Mouse (Mus musculus) retina, embryonic 14.5 days (tissue): ENCODE results near the gene Ms4a18.
"Not testable (repeated sequence)": the region's sequence is repeated elsewhere in the genome, so short reads cannot be mapped to it uniquely, and the experiment has no call there.

Source experiments
- DNase-seq: peaks from one replicate; pipeline ENCODE4 v3.0.0-alpha.2; 2015; ENCODE audit warnings: low spot score

The Ms4a18 gene

DNA sequence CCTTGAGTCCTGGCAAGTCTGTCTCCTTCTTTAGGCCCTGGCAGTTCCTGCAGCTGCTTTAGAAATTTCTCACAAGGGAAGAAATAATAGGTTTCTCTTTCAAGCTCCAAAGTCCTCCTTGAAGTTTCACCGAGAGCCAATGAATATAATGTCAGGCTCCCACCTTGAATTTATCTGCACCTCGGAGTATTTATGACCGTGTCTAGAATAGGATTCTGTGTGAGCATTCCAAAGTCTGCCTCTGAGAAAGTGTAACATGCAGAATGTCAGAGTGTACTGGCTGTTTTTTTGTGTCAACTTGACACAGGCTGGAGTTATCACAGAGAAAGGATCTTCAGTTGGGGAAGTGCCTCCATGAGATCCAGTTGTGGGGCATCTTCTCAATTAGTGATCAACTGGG lies at the start of gene Ms4a18:
Gene Ms4a18 (minus strand): TSS at position 141 of the 400 bp plus-strand sequence.
- no peak for DNase-seq

DNA sequence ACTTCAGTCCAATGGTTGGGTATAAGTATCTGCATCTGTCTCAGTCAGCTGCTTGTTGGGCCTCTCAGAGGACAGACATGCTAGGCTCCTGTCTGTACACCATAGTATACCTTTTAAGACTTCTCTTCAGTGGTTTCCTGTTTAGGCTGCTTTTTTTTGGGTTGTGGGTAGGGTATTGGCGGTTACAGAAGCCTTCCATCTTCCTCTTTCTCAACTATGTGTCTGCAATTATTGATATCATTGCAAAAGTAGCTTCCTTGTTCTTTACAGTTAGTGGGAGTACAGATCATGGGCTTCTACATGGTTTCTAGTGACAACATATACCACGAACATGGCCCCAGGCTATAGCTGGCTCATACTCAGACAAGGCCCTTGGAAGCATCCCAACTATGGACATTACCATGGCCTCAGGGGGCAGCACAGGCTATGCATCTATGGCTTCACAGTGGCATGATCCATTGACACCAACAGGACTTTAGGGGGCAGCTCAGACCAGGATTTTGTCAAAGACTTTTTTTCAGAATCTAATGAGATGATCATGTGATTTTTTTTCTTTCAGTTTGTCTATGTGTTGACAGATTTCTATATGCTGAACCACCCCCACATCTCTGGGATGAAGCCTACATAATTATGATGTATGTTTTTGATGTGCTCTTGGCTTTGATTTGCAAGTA lies 47.5 kb upstream of the Ms4a18 start:
- no peak for DNase-seq

DNA sequence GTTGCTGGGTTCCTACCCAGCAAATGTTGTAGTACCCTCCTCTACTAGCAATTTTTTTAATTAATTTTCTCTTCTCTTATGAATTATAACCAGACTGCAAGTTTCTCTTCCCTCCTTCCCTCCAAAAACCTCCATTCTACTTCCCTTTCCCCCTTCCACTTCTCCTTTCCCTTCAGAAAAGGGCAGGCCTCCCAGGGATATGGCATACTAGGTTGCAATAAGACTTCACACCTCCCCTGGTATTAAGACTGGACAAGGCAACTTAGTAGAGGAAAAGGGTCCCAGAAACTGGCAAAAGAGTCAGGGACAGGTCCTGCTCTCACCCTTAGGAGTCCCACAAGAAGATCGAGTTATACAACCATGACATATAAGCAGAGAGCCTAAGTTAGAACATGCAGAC lies 43.1 kb upstream of the Ms4a18 start:
- DNase-seq, result no peak

DNA sequence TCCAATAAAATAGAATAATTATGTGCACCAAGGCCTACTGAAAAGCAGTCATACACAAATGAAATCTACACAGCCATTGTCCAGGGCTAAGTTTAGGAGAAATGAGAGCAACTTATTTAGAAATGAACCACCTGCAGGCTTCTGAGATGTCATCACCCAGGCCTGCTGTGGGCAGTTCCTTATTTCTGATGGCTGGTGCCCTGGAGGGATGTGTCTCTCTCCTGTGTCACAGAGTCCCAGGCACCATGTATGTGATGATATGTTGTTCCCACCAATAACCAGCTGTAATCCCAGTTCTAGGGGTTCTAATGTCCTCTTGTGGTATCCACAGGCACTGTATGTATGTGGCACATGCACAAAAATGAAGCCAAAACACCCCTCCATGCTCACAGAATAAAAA lies 42.1 kb upstream of the Ms4a18 start:
- DNase-seq, result no peak

DNA sequence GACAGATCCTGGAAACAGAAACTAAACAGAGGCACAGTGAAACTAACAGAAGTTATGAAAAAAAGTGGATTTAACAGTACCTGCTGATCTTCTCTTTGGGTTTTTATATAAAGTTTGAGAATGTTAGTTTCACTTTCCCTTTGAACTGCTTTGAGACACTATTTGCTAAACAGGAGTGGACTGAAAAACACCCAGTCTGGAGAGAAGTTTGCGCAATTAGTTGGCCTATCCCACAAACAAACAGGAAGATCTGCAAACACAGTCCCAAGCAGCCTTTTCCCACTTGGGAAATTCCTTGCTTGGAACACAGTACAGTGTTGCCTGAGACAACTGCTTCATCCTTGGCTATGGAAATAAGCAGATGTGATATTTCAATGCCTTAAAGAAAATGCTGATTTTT lies 37.9 kb upstream of the Ms4a18 start:
- DNase-seq, result not testable (repeated sequence)

DNA sequence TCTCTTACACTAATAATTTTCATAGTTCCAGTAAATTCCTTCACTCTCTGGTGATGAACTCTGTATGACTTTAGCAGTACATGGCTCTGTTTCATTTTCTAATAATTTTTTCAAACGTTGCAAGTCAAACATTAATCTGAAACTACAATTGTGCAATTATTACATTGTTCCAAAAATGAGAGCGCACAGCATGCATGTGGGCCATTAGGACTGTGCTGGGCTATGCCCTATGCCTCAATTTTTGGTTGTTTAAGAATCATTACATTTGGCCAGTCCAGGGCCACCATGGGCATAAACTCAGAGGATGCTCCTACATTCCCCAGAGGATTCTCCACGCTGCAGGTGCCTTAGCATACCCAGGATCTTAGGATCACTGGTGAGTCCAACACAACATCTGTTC lies 35.4 kb upstream of the Ms4a18 start:
- no peak for DNase-seq

DNA sequence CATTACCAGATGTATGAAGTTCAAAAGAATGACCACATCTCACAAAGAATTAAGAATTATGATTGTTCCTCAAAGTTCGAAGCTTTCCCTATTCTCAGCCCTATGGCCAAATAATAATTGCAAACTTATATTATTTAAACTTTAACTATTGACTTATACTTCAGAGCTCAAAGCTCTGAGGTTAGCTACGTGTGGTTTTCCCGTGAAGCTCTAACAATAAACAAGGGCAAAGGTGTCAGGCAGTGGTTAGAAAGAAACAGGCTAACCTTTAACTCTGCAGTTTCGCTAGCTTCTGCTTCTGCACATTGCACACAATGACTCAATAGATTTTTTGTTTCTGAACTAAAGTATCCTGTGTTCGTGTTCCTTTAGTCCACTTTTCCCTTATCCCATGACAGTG lies 35.0 kb upstream of the Ms4a18 start:
- DNase-seq, result no peak

DNA sequence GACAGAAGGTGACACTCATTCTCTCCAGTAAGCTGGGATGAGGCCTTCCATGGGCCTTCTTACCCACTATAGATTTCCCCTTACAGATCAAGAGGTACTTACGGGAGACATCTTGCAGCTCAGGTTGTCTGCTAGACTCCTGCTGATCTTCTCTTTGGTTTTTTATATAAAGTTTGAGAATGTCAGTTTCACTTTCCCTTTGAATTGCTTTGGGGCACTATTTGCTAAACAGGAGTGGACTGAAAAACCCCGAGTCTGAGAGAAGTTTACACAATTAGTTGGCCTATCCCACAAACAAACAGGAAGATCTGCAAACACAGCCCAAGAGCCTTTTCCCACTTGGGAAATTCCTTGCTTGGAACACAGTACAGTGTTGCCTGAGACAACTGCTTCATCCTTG lies 32.5 kb upstream of the Ms4a18 start:
- DNase-seq, result no peak

DNA sequence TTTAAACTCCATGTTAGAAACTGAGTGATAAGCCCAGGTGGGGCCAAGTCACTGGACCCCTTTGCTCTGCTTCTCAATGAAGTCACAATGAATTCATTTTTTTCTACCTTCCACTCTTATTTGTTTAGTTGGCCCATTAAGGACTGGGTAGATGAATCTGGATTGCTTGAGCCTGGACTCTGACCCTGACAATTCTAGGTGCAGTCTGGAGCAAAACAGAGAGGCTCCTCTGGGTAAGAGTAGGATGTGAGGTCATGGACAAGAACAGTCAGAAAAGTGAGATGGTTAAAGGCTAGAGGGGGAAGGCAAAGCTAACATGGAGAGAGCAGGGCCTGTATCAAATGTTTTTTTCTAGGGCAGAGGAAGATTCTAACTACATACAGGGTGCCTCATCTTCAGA lies 31.6 kb upstream of the Ms4a18 start:
- no peak for DNase-seq

DNA sequence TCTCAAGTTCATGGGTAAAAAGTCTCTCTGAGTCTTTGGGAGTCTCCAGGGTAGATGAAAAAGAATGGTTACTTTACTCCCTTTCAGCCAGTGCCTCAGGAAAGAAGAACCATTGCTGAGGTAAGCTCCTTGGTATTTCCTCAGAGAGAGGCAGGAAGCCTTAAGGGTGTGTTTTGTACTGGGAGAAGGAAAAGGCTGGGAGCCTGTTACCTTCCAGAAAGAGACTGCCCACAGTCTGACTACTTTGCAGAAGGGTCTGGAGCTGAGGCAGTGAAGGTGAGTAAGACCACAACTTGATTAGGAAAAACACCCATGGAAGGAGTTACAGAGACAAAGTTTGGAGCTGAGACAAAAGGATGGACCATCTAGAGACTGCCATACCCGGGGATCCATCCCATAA lies 30.7 kb upstream of the Ms4a18 start:
- no peak for DNase-seq

DNA sequence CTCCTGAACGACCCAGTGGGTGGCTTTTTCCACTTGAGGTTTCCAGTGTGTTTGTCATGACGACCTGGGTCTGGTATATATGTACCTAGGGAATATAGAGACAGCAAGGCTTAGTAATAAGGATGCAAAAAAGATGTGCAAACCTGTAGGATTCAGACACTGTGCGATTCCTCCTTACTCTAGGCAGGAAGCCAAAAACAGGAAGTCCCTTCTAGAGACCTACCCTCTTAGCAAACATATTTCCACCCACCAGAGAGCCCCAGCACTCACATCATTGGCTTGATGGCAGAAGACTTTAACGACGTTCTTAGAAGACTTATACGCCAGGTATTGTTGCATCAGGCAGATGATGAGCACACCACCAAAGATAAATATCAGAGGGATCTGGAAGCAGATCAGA lies 30.2 kb upstream of the Ms4a18 start:
- no peak for DNase-seq

DNA sequence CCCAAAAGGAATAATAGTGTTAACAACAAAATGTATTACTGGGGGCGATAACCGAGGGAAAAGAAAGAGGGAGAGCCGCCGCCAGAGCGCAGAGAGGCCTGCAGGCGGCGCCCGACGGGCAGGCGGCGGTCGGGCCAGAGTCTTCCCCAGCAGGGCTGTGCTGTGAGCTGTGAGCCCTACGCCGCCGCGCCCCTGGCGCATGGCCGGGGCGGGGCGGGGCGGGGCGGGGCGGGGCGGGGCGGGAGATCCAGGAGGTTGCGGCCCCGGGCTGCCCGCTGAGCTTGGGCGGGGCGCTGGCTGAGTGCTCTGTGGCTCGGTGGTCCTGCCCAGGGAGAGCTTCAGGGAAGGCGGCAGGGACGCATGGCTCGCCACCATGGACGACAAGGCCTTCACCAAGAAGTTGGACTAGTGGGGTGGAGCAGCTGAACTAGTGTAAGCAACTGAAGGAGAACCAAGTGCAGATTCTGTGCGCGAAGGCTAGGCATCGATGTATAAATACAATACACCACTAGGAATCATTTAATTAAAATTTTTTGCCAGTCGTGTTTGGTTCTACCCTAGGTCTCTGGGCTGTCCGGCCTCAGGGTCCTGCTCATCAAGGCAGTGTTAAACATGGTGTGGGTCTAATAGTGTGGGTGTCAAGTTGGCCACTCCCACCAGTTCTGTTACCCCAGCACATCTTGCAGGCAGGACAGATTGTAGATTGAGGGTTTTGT lies 27.3 kb upstream of the Ms4a18 start:
- DNase-seq, result peak; percentile 83

DNA sequence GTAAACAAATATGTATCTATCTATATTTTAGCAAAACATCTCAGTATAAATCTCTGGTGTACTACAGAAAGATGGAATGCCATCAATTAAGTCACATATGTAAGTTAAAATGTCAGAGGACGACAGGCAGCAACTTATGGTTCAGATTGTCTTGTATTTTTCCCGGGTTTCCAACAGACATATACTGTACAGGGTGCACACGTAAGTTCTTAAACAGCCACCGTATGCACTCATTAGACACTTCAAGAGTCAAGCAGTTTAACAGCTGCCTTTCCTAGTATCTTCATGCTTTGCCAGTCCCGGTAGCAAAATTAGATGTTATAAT lies 26.8 kb upstream of the Ms4a18 start:
- DNase-seq, result no peak

DNA sequence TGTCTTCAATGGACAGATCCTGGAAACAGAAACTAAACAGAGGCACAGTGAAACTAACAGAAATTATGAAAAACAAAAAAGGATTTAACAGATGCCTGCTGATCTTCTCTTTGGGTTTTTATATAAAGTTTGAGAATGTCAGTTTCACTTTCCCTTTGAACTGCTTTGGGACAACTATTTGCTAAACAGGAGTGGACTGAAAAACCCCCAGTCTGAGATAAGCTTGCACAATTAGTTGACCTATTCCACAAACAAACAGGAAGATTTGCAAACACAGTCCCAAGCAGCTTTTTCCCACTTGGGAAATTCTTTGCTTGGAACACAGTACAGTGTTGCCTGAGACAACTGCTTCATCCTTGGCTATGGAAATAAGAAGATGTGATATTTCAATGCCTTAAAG lies 19.7 kb upstream of the Ms4a18 start:
- no peak for DNase-seq

DNA sequence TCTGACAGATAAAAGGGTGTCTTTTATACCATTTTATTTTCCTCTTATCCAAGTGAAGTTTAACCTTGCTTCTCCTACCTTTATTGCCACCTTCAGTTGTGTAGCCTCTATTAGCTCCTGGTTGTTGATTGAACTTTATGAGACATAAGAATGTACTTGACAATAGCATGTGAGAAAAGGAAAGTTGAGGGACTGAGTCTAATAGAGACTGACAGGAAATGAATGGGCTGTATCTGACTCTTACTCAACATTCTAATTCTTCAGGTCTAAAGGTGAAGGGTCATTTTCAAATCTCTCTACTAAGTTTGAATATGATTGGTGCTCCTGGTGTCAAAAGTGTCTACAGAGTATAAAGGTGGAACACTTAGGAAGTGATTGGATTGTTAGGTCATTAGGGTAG lies 4.6 kb upstream of the Ms4a18 start:
- no peak for DNase-seq

DNA sequence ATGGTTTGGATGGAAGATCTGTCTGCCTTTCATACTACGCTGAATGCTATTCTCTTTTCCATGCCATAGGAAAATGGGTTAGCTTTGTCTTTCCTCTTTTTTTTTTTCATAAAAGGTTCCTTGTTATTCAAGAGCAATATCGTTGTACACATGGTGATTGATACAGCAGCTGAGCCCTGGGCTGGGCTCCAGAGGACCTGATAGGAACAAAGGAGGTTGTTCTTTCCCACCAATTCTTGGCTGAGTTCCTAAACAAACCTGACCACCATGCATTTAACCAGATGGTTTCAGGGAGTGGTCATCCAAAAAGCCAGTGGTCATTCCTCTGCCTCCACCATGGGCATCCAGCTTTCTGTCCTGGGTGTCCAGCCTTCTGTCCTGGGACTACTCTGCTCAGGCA lies 580 bp downstream of the Ms4a18 start:
- DNase-seq, result no peak

DNA sequence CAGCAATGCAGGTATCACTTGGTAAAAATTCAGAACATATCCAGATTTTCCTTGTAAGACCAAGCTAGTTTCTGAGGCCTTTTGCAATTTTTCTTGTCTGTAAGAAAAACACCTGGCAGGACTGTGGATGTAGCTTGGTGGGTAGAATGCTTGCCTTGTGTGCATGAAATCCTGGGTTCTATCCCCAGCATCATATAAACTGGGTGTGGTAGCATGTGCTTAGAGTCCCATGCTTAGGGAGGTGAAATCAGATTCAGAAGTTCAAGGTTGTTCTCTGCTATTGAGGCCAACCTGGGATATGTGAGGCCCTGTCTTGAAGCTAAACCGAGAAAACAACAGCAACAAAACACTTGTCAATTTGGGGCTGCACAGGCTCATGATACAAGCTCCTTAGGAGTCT lies 1.8 kb downstream of the Ms4a18 start:
- no peak for DNase-seq

DNA sequence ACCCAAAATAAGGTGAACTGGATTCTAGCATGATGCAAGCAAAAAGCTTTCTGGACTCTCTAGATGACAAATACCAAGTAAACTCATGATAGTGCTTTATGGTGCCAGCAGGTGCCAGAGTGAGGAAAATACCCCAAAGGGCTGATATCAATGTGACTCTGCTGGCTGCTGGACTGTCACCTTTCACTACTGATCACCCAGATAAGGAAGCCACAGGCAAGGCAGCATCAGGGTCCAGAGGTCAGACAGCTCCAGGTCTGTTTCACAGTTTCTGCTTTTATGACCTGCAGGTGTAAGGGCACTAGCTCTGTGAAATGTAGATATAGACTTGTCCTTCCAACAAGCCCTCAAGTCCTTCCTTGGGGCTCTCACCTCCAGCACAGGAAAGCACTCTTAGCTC lies 2.4 kb downstream of the Ms4a18 start:
- no peak for DNase-seq

DNA sequence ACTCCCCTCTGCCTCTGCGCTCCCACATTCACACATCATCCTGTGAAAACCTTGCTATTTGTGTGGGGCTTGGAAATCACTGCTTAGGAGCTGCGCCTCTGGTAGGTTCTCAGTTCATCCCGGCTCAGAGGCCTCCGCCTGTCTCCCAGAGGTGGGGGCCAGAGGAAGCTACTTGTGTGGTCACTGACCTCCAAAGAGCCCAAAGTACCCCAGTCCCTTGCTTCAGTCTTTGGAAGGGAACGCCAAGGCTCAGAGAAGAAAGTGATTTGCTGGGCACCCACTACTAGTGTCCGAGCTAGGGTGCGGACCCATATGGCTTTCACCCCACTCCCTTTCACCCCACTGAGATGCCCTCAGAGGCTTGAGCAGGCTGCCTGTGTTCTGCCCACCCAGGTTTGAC lies 24.7 kb downstream of the Ms4a18 start, which contains the start of gene Ms4a15:
Gene Ms4a15 (minus strand): TSS at position 101 of the 400 bp plus-strand sequence.
- DNase-seq, result no peak

DNA sequence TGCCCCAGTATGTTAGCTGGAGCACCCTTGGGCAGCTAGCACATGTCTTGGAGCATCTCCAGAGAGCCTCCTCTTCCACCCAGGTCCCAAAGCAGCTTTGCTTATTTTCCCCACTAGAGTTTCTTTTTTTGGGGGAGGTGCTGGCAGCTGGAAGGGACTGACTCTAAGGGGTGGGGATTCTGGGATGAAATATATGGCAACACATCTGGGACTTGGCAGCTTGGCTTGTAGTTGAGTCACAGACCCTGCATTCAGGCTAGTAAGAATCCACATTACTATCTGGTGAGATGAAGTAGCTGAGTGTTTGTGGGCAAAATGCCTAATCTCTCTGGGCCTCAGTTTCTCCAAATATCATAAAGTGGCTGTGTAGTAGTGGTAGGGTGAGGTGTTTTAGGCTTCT lies 25.9 kb downstream of the Ms4a18 start:
- no peak for DNase-seq

DNA sequence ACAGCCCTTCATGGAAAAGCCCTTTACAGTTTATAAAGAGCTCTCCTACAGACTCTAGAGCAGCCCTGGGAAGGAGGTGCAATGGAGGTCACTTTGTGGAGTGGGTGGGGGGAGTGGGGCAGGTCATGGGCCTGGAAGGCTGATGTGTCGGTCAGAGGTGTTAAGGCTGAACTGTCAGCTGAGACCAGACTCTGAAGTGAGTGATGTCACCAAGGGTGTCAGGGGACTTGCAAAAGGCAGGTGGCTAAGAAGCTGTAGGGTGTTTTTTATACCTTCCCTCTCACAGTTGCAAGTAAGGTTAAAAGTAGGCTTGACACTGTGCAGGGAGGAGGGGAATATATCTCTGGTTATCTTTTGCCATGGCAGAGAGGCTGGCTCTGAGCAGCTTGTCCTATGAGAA lies 27.1 kb downstream of the Ms4a18 start:
- DNase-seq, result no peak

DNA sequence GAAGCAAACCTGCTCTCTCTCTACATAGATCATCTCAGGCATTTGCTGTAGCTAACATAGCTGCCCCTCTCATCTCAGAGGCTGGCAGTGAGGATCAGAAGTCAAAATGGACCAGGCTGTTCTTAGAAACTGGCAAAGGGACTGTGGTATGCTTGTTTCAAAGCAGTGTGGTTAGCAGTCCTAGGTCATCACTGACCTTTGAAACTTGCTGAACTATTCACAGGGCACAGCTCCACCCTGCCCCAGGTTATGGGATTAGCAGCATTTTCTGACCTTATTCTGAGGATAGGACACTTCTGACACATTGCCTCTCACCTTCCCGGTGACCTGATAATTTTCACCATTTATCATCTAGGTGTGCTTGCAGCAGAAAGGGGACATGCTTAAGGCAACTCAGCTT lies 29.3 kb downstream of the Ms4a18 start:
- no peak for DNase-seq

DNA sequence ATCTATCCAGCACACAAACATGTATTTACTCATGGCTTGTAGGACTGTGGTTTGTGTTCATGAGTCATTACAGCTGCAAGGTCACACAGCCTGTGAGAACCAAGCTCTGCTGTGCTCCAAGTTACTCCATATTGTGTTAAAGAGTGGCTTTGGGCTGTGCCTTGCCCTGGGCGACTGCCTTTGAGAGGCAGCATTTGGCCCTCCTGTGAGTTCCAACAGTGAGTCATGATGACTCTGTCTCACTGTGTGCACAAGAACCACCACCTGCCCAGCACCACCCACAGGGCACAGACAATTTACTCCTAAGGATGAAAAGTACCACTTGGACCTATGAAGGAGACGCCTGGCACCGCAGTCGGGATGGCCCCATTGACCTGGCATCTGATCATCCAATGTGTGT lies 31.9 kb downstream of the Ms4a18 start:
- DNase-seq, result no peak

DNA sequence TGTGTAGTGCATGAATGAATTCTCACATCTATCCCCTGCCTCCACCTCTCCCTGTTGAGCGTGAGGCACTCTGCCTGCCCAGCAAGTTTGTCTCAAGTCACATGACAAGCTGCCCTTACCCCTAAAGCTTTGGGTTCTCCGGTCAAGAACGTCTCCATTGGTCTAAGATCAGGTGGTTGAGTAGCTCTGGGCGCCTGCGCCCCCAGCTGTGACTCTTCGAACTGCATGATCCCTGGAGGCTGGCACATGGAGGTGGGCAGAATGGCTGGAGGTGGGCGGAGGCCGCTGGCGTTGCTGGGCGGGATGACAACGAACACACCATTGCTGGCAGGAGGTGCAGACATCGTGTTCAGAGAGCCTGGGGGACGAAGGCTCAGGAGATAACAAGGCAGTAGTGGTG lies 33.3 kb downstream of the Ms4a18 start:
- DNase-seq, result no peak
